Mouse (Mus musculus): ENCODE measurements around the gene Pla2g4e.

DNA sequence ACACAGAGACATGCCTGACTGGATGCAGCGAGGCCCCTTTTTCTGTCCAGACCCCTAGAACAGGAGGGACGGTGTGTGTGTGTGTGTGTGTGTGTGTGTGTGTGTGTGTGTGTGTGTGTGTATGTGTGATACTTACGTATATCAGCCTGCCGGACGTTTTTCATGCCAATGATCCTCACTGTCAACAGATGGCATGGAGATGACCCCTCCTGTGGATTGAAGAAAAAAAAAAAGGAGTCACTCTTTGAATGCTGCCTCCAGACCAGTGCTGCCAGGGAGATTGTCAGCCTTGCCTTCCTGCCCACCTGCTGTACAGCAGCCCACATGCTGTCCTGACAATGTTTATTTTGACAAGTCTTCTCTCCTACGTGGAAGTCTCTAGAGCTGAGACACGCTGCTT, 45.1 kb downstream of the Pla2g4e start:
- TF ChIP-seq CTCF (IDR thresholded peaks at IDR 0.05; ENCODE audit: extremely low read depth, insufficient read length, insufficient replicate concordance, low read depth, low read length) (no peak), POLR2A (IDR thresholded peaks at IDR 0.05; ENCODE audit: low read depth, low read length) (no peak)
